Mouse (Mus musculus) R1 (cell line): Measurements from ENCODE around the gene C2cd2l.
"Not testable (repeated sequence)": the region's sequence is repeated elsewhere in the genome, so short reads cannot be mapped to it uniquely, and the experiment has no call there.

Experiments
- DNase-seq: peaks from one replicate; pipeline ENCODE4 v3.0.0-alpha.2; 2018; ENCODE audit warnings: low read depth, low spot score

The C2cd2l gene

DNA sequence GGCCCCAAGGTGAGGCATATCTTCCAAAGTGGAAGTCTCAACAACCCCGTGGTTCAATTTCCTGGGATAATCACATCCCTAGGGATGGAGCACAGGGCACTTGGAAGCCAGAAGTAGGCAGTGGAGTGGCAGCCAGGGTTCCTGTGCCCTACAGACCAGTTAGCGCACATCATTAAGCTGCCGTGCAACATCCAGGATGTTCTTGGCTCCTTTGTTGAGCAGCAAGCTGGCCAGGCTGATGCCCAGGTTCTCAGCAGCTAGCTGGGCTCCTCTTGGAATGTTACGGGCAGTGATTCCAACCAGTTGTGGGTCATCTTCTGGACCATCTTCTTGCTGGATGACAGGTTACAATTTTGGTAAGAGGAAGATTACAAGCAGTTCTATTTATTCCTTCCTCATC is 16.4 kb upstream of the C2cd2l start:
- DNase-seq, result not testable (repeated sequence)

GRCm38 (mm10) chr9:44336093-44336406 is 16.0 kb upstream of the C2cd2l start:
- DNase-seq, result peak; percentile 34

DNA sequence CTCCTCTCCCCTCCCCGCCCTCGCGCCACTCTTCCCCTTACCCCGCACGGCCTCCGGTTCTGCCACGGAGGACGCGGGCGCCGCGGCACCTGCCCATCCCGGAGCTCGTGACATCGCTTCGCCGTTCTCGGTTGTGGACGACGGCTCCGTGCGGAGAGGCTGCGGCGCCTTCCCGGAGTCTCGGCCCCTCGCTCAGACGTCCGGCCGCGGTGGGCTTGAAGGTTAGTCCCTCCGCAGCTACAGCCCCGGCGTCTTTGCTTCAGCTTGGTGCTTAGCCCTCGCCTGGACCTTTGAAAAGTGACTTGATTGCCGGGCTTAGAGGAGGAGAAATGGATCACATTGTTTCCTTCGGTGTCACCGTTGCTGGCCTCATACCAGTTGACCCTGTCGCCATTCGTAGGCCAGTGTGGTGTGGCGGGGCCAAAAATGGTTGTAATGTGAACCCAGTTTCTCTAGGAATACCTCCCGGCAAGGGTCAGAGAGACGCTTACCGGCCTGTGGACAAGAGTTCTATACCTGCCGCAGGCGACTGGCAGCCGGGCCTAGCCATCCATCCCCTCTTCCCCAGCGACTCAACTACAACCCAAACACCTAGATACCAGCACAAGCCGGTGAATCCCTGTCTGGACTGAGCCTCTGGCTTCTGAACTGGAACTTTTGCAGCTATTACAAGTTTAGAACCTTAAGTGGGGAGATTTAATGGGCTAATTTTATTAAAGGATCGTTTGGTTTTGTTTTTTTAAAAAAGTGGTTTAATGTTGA is 15.4 kb upstream of the C2cd2l start:
- DNase-seq, result peak; percentile 57

DNA sequence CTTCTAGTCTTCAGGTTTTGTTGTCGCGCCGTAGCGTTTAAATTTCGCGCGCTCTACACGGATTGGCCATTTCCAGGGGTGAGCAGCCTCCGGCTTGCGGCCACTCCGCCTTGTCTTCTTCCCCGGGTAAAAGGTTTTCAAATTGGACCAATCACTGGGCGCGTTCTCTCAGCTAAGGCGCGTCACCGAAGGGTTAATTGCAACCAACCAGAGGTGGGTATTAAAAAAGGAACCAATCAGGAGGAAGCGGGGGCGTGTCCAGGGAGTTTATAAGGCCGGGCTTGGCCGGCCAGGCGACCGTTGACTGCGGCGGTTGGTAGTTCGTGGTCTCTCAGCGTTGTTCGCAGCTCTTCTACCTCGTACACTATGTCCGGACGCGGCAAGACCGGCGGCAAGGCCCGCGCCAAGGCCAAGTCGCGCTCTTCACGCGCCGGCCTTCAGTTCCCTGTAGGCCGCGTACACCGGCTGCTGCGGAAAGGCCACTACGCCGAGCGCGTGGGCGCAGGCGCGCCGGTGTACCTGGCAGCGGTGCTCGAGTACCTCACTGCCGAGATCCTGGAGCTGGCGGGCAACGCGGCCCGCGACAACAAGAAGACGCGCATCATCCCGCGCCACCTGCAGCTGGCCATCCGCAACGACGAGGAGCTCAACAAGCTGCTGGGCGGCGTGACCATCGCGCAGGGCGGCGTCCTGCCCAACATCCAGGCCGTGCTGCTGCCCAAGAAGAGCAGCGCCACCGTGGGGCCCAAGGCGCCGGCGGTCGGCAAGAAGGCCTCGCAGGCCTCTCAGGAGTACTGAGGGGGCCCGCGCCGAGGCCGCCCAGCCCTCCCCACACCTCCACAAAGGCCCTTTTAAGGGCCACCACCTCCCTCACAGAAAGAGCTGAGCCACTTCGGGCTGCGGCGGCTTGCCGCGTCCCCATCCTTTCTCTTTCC is 14.6 kb upstream of the C2cd2l start, which contains the start of gene H2afx:
Gene H2afx, plus strand, starts transcription at position 299 of the 935 bp plus-strand sequence.
- DNase-seq, result peak; percentile 100

DNA sequence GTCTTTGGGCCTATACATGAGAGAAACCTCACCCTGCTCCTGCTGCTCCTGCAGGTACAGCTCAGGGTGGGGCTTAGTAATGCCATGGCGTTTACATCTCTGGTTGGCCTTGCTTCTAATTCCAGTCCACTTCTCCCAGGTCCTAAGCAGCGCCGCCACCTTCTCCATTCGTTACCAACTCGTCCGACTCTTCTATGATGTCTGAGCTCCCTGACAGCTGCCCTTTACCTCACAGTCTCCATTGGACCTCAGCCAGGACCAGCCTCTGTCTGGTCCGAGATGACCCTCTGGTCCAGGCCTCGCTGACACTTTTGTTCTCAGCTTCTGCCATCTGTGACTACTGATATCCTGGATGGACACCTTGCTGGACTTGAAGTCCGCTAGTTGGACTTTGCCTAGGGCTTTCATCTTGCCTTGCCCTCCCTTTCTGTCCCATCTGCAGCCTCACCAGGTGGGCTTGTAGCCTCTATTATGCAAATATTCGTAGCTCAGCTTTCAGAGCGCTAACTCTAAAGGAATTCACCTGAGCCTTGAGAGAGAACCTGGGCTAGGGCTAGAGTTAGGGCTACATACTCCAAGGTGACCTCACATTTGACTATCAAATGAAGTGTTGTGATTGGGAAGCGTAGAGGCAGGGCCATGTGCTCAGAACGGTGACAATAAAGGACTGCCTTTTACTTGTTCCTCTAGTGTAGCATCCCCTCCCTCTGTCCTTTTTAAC is 13.0 kb upstream of the C2cd2l start:
- DNase-seq, result peak; percentile 97

GRCm38 (mm10) chr9:44330736-44331135 is 10.7 kb upstream of the C2cd2l start:
- DNase-seq, result no peak

DNA sequence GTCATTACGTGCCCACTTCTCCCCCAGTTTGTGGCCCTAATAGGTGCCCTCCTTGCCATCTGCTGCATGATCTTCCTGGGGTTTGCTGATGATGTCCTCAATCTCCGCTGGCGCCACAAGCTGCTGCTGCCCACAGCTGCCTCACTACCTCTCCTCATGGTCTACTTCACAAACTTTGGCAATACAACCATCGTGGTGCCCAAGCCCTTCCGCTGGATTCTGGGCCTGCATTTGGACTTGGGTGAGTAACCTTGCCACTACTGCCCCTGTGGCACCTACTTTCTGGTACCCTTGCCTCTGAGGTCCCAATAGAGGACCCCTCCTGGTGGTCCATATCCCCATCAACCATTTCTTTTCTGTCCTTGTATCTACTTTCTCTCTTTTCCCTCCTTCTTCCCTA is 7.8 kb upstream of the C2cd2l start:
- DNase-seq, result no peak

DNA sequence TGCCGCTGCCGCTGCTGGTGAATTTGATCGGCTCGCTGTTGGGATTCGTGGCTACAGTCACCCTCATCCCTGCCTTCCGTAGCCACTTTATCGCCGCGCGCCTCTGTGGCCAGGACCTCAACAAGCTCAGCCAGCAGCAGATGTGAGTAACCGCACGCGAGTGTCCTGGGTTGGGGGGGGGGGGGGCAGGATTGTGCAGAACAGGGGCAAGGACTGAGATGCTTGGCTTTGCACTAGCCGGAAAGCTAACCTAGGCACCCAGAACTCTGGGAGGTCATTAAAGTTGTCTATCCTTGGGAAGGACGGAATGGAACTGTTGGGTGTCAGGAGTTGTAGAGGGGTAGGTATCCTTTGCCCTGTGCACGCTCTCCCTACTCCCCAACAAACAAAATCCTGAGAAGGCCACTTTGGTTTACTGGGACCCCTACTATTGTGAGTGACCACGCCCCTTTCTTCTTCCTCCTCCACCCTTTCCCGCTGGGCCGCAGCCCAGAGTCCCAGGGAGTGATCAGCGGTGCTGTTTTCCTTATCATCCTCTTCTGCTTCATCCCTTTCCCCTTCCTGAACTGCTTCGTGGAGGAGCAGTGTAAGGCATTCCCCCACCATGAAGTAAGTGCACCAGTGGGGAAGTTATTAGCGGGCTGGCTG is 7.1 kb upstream of the C2cd2l start:
- peak; percentile 74 for DNase-seq

DNA sequence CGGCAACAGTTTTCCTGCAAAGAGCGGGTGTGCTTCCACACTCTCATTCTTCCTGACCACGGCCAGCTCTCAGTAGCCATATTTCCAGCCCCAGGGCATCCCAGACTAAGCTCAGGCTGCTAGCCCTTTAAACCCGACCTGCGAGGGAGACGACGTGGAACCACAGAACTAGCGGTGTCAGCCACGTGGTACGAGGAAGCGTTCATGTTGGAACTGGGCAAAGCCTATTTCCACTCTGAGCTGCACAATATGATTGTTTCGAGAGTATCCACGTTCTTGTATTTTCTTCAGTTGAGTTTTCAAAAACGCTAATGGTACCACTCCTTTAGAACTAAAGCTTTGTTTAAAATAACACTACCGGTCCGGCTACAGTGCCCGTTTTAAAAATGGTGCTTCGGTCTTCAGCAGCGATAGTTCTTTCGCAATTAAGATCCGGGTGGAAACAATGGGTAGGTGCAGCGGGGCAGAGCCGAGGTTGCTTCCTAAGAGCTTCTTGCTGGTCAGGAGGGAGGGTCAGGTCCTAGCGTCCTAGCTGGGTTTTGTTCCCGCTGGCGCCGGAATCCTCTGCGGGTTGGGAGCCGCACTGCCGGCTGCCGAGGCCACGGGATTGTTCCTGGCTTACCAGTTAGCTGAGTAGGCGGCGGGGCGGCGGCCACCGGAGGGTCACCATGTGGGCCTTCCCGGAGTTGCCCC is 6.4 kb upstream of the C2cd2l start:
- DNase-seq, result peak; percentile 95

- peak; percentile 83 for DNase-seq
Measured at GRCm38 (mm10) chr9:44325768-44326370, 5.8 kb upstream of the C2cd2l start, which contains the start of gene Dpagt1. Dpagt1 (plus strand) TSS chr9:44326019.

- DNase-seq, result not testable (repeated sequence)
Measured at GRCm38 (mm10) chr9:44325032-44325767, 5.1 kb upstream of the C2cd2l start.

DNA sequence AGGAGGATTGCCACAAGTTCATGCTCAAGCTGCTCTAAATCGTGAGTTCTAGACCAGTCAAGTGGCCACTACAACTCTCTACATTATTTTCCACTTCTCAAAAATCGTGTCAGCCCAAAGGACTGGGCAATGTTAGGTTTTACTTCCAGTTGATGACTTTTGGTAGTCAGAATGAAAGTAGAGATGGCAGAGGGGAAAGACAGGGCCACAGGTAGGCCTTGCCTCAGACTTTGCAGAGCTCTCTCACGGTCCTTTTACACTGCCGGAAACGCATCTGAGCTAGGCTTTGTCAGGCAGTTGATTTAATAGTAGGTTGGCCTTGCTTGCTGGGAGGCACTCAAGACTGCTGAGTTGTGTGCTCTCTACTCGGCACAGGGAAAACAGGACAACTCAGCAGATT is 4.1 kb upstream of the C2cd2l start:
- DNase-seq, result no peak

- DNase-seq, result peak; percentile 23
Measured at GRCm38 (mm10) chr9:44323656-44324055, 3.6 kb upstream of the C2cd2l start.

DNA sequence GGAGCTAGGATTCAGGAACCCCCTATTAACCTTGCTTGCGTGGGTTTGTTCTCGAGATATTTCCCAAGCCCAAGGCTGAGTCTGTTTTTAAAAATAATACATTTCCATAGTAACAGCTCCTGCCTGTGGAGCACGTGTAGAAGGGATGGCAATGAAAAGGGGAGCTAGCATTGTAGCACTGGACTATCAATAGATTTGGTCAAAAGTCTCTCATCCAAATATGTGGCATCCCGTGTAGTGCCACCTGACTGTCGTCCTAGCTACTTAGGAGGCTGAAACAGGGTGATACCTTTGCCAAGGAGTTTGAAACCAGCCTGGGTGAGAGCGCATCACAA is 681 bp upstream of the C2cd2l start:
- DNase-seq, result no peak

- peak; percentile 36 for DNase-seq
Measured at GRCm38 (mm10) chr9:44319105-44319886, 789 bp downstream of the C2cd2l start.

- DNase-seq, result no peak
Measured at GRCm38 (mm10) chr9:44318826-44319095, 1.3 kb downstream of the C2cd2l start.

- no peak for DNase-seq
Measured at GRCm38 (mm10) chr9:44318076-44318825, 1.8 kb downstream of the C2cd2l start.

DNA sequence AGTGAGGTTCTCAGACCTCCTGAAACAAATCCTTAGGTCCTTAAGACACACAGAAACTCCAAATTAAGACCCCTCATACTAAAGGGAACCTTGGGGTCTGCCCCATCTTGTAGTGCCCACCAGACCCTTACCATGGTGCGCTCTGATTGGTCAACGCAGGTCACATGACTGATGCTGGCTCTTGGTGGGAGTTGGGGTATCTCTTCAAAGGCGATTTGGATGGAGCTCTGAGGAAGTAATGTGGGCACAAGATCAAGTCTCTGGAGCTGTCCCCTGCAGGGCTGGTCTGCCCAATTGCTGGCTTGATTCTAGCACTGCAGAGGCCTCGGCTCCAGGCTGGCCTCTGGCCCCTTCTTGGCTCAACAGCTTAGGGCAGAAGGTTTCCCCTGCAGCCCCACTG is 2.6 kb downstream of the C2cd2l start:
- no peak for DNase-seq

DNA sequence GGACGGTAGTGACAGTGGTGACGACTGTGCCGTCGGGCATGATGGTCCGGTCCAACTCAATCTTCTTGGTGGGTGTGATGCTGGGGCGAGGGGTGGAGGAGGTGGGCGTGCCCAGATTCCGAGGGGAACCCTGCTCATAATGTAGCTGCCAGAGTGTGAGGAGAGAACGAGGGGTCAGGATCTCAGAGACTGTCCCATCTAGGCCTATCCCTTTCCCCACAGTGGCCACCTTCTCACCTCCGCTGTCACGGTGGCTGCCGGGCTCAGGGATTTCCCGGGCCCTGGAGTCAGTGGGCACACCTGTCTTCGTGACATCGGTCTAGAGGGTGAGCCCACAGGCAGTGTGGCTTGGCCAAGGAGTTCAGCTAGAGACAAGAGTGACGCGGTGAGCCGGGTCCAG is 5.2 kb downstream of the C2cd2l start:
- DNase-seq, result no peak
